8 mouse cellular contexts compared by ENCODE assay signal in genomic region chr1:135719983-135720382, GRCm38 (mm10). TPM values are rescaled to one million over a fixed set of nuclear protein-coding genes. Genes with fewer than 3 reads are reported as not detected.
DNase-seq lines count a peak whose midpoint lies in the region; ATAC-seq and TF ChIP-seq lines count a peak whose summit lies in the region.

Gene Csrp1 (plus strand): TSS chr1:135720061.

- no peaks in the 10 kb centered on the region for H3K27me3 ChIP-seq in lung, embryonic 16.5 days (ENCODE audit: control insufficient read depth, insufficient read depth, low read depth, low read length)
- H3K27me3 ChIP-seq in embryonic facial prominence, embryonic 12.5 days: no peaks in the 10 kb centered on the region
- no peaks in the 10 kb centered on the region for H3K27me3 ChIP-seq in heart, embryonic 13.5 days (replicated peaks)
- H3K27me3 ChIP-seq in myocyte (ENCODE audit: control insufficient read depth, insufficient read depth, insufficient read length): no peaks in the 10 kb centered on the region

- no peaks in the 10 kb centered on the region for H3K9me3 ChIP-seq in lung, embryonic 16.5 days (ENCODE audit: control insufficient read depth, low read length)
- no peaks in the 10 kb centered on the region for H3K9me3 ChIP-seq in embryonic facial prominence, embryonic 12.5 days
- H3K9me3 ChIP-seq in heart, embryonic 13.5 days: no peaks in the 10 kb centered on the region

- intact Hi-C loops in left cerebral cortex, postnatal 14 days (cut with DNase I): loop anchor here (1.0 to 10.0 kb wide), 4 partner anchors 33 to 225 kb away; no protein-coding TSS in a partner anchor

- H3K79me2 ChIP-seq in myocyte (ENCODE audit: control insufficient read depth, insufficient read depth): no peaks in the 10 kb centered on the region

- WGBS in lung, embryonic 16.5 days: 54% methylated on average over 6 of the region's 6 CpGs
- WGBS in embryonic facial prominence, embryonic 12.5 days: 63% methylated on average over 6 of the region's 6 CpGs
- WGBS in heart, embryonic 13.5 days: 45% methylated on average over 6 of the region's 6 CpGs

- peak; percentile 34 for ATAC-seq in lung, embryonic 16.5 days (ENCODE audit: low read depth)
- ATAC-seq in embryonic facial prominence, embryonic 12.5 days (ENCODE audit: insufficient number of reproducible peaks, insufficient read depth, low FRiP score, low TSS enrichment): no peak
- no peak for ATAC-seq in heart, embryonic 13.5 days (ENCODE audit: extremely low read depth, insufficient number of reproducible peaks, low FRiP score, low TSS enrichment)

- no peak for TF ChIP-seq POLR2A in myocyte (IDR thresholded peaks at IDR 0.05; ENCODE audit: insufficient read length, low read depth)

- no peak within 1 kb of the TSS for H3K4me3 ChIP-seq in lung, embryonic 16.5 days (ENCODE audit: low read length)
- no peak within 1 kb of the TSS for H3K4me3 ChIP-seq in embryonic facial prominence, embryonic 12.5 days
- no peak within 1 kb of the TSS for H3K4me3 ChIP-seq in heart, embryonic 13.5 days
- no peak within 1 kb of the TSS for H3K4me3 ChIP-seq in myocyte

- peak within 1 kb of the TSS; percentile 7; the same call in 1 of the 2 replicates for H3K4me2 ChIP-seq in lung, embryonic 16.5 days (ENCODE audit: low read depth, low read length)
- H3K4me2 ChIP-seq in embryonic facial prominence, embryonic 12.5 days (replicated peaks): no peak within 1 kb of the TSS
- H3K4me2 ChIP-seq in heart, embryonic 13.5 days: peak within 1 kb of the TSS; percentile 28
- peak within 1 kb of the TSS; percentile 39 for H3K4me2 ChIP-seq in myocyte (ENCODE audit: low read depth)

- H3K27ac ChIP-seq in lung, embryonic 16.5 days (ENCODE audit: low read length): no peak within 1 kb of the TSS
- H3K27ac ChIP-seq in embryonic facial prominence, embryonic 12.5 days: no peak within 1 kb of the TSS
- H3K27ac ChIP-seq in heart, embryonic 13.5 days (replicated peaks): peak within 1 kb of the TSS; percentile 46

- DNase-seq in lung, postnatal 25 days (ENCODE audit: low spot score): no peak
- no peak for DNase-seq in left cerebral cortex, postnatal 14 days (ENCODE audit: low spot score in 2 of 2)
- DNase-seq in urinary bladder, adult 18-20 months (ENCODE audit: low spot score in 2 of 2): no peak
- DNase-seq in ovary, postnatal 36 days (ENCODE audit: low spot score): no peak

- 0 out of 2 replicates have a peak, but pooled peaks cover 5% of the 10 kb centered on the region for H3K4me1 ChIP-seq in lung, embryonic 16.5 days (replicated peaks; ENCODE audit: control insufficient read depth, insufficient read depth, low read length)
- no peaks in the 10 kb centered on the region for H3K4me1 ChIP-seq in embryonic facial prominence, embryonic 12.5 days
- peaks cover 22% of the 10 kb centered on the region for H3K4me1 ChIP-seq in heart, embryonic 13.5 days

- H3K9ac ChIP-seq in lung, embryonic 16.5 days (ENCODE audit: low read length): no peak within 1 kb of the TSS
- H3K9ac ChIP-seq in embryonic facial prominence, embryonic 12.5 days: no peak within 1 kb of the TSS
- H3K9ac ChIP-seq in heart, embryonic 13.5 days: peak within 1 kb of the TSS; percentile 33

- H3ac ChIP-seq in myocyte (ENCODE audit: control insufficient read depth, insufficient read length): no peak within 1 kb of the TSS

- H3K36me3 ChIP-seq in lung, embryonic 16.5 days (ENCODE audit: control insufficient read depth, insufficient read depth, low read length): no peaks in the 10 kb centered on the region
- no peaks in the 10 kb centered on the region for H3K36me3 ChIP-seq in embryonic facial prominence, embryonic 12.5 days
- H3K36me3 ChIP-seq in heart, embryonic 13.5 days: no peaks in the 10 kb centered on the region
- H3K36me3 ChIP-seq in myocyte (ENCODE audit: control insufficient read depth, insufficient read depth): no peaks in the 10 kb centered on the region

TF ChIP-seq in myocyte, 11 proteins besides CTCF, POLR2A, EP300 and RAD21:
- TF ChIP-seq TCF3 (IDR thresholded peaks at IDR 0.05; ENCODE audit: insufficient read length, low read depth) (no peak), USF1 (IDR thresholded peaks at IDR 0.05; ENCODE audit: low read depth) (no peak), CEBPB (IDR thresholded peaks at IDR 0.05; ENCODE audit: insufficient read depth, poor library complexity, severe bottlenecking) (no peak), MAX (IDR thresholded peaks at IDR 0.05; ENCODE audit: low read depth) (no peak), MYOG (IDR thresholded peaks at IDR 0.05; ENCODE audit: control insufficient read depth in 1 of 3, insufficient read depth in 1 of 3, insufficient read length in 2 of 3, low read depth in 2 of 3) (no peak), SRF (IDR thresholded peaks at IDR 0.05; ENCODE audit: control insufficient read depth, insufficient read length, low read depth) (no peak), TCF12 (IDR thresholded peaks at IDR 0.05; ENCODE audit: insufficient read depth, poor library complexity, severe bottlenecking) (no peak), MYOD1 (IDR thresholded peaks at IDR 0.05; ENCODE audit: control insufficient read depth in 1 of 3, insufficient read length in 2 of 3, low read depth in 2 of 3) (no peak), POLR2AphosphoS2 (IDR thresholded peaks at IDR 0.05; ENCODE audit: insufficient read length, low read depth) (no peak), REST (IDR thresholded peaks at IDR 0.05; ENCODE audit: insufficient read depth, insufficient read length) (no peak), E2F4 (IDR thresholded peaks at IDR 0.05; ENCODE audit: insufficient read depth) (no peak)

RNA-seq across cellular contexts. Expression of gene Csrp1, which starts in this region (rescaled TPM):
- polyA plus RNA-seq in lung, embryonic 16.5 days (2015; fragmentation: Nextera tagmentation; extraction: Ambion mirVana): 268 and 290 TPM in 2 replicates
- 75.1 and 78.9 TPM in 2 replicates for polyA plus RNA-seq in embryonic facial prominence, embryonic 12.5 days (2016; fragmentation: Nextera tagmentation; extraction: Ambion mirVana)
- 207 and 208 TPM in 2 replicates for polyA plus RNA-seq in heart, embryonic 13.5 days (2015; fragmentation: Nextera tagmentation; extraction: Ambion mirVana)
- total RNA-seq in left cerebral cortex, postnatal 14 days (2021): 100 to 1,000 TPM; 133 to 136 TPM
- 219 TPM for polyA plus RNA-seq in myocyte (2012; fragmentation: generic; extraction: Trizol)
